Mouse (Mus musculus): ENCODE data around the gene Ppm1g.

DNA sequence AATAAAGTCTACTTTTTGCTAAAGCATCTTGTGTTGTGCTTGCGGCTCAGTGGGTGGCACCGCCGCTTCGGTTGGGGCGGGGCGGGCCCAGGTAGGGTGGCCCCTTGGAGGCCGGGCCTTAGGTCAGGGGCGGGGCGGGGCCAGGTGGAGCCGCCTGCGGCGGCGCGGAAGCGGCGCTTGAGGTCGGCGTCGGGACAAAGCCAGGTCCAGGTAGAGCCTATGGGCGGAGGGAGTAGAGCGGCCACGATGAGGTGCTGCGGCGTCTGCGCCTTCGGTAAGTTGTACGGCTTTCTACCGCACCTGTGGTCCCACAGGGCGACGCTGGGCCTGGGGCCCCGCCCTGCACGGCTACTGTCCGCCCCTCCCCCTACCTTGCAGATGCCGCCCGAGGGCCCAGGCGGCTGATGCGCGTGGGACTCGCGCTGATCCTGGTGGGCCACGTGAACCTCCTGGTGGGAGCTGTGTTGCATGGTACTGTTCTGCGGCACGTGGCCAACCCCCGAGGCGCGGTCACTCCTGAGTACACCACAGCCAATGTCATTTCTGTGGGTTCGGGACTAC lies 31.1 kb upstream of the Ppm1g start, which contains the start of gene Krtcap3:
- no peak for TF ChIP-seq CTCF (IDR thresholded peaks at IDR 0.05)
- no peak for TF ChIP-seq POLR2A (IDR thresholded peaks at IDR 0.05; ENCODE audit: insufficient read depth, low read depth, low read length)

Data from heart, adult 2 months (tissue).